Mouse (Mus musculus): ENCODE measurements at regions not wholly inside any gene's neighbourhood (a gene's known extent, or its start where the extent isn't known, plus 50 kb on each side); places are given as distances from the start of the nearest gene placed in this dataset.

DNA sequence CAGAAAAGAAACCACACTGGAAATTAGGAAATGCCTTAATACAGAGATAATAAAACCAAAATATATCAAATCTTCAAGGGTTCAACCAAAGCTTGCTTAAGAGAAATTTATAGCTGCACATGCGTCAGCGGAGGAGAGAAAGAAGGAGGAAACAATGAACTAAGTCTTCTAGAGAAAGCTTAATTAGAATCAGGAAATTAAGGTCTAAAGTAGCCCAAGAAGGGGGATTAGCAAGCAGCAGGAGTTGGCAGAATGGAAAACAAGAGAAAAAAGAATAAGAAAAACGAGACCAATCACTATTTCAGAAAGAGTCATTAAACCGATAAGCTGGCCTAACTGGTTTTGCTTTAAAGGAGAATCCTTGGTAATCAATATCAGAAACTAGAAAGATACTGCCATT is 119.4 kb upstream of the Irf2bp2 start:
- H3K36me3 ChIP-seq (ENCODE audit: control insufficient read depth, insufficient read depth): no peaks in the 10 kb centered on the region
- no peaks in the 10 kb centered on the region for H3K27me3 ChIP-seq (ENCODE audit: control insufficient read depth, insufficient read depth, insufficient read length)
- no peaks in the 10 kb centered on the region for H3K79me3 ChIP-seq (ENCODE audit: low read depth)
- H3K4me3 ChIP-seq (ENCODE audit: insufficient read depth, poor library complexity, severe bottlenecking): no peak overlapping the region
- no peaks in the 10 kb centered on the region for H3K79me2 ChIP-seq (ENCODE audit: control insufficient read depth, insufficient read depth)
- no peak overlapping the region for H3ac ChIP-seq (ENCODE audit: control insufficient read depth, insufficient read length, low read depth)
- no peak for TF ChIP-seq USF1 (IDR thresholded peaks at IDR 0.05; ENCODE audit: low read depth)
- no peak for TF ChIP-seq MYOG (IDR thresholded peaks at IDR 0.05; ENCODE audit: control insufficient read depth, extremely low read depth, insufficient read length)
- TF ChIP-seq CEBPB (IDR thresholded peaks at IDR 0.05; ENCODE audit: low read depth): no peak
- TF ChIP-seq MAX (IDR thresholded peaks at IDR 0.05): no peak

DNA sequence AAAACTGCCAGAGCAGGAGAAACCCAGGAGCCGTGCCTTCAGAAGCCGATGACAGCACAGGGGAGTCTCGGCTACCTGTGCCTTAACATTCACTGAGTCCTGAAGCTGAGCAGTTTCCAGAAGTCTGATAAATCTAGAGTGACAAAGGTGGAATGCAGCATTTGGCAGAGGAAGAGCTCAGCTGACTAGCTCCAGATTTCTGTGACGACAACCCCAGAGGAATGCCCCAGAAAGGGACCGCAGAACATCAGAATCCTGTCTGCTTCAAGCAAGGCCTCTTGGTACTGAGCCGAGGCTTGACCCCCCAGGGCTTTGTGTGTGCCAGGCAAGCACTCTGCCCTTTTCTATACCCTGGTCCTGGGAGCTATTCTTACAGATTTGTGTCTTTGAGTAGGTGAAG is 119.0 kb upstream of the Irf2bp2 start:
- TF ChIP-seq USF1 (IDR thresholded peaks at IDR 0.05; ENCODE audit: low read depth) (no peak), FOSL1 (IDR thresholded peaks at IDR 0.05; ENCODE audit: insufficient read depth, low read length, poor library complexity, severe bottlenecking) (no peak), MYOG (IDR thresholded peaks at IDR 0.05; ENCODE audit: control insufficient read depth, extremely low read depth, insufficient read length) (no peak), MAX (IDR thresholded peaks at IDR 0.05) (no peak), CEBPB (IDR thresholded peaks at IDR 0.05; ENCODE audit: low read depth) (no peak), CTCF (IDR thresholded peaks at IDR 0.05; ENCODE audit: control insufficient read depth, insufficient read depth, insufficient read length) (no peak), MYOD1 (IDR thresholded peaks at IDR 0.05; ENCODE audit: control insufficient read depth, insufficient read length, low read depth) (no peak)
- no peaks in the 10 kb centered on the region for H3K79me3 ChIP-seq (ENCODE audit: low read depth)
- H3K79me2 ChIP-seq (ENCODE audit: control insufficient read depth, insufficient read depth): no peaks in the 10 kb centered on the region
- no peak overlapping the region for H3K4me3 ChIP-seq (ENCODE audit: insufficient read depth, poor library complexity, severe bottlenecking)
- no peak overlapping the region for H3ac ChIP-seq (ENCODE audit: control insufficient read depth, insufficient read length, low read depth)
- no peaks in the 10 kb centered on the region for H3K36me3 ChIP-seq (ENCODE audit: control insufficient read depth, insufficient read depth)
- H3K27me3 ChIP-seq (ENCODE audit: control insufficient read depth, insufficient read depth, insufficient read length): no peaks in the 10 kb centered on the region

DNA sequence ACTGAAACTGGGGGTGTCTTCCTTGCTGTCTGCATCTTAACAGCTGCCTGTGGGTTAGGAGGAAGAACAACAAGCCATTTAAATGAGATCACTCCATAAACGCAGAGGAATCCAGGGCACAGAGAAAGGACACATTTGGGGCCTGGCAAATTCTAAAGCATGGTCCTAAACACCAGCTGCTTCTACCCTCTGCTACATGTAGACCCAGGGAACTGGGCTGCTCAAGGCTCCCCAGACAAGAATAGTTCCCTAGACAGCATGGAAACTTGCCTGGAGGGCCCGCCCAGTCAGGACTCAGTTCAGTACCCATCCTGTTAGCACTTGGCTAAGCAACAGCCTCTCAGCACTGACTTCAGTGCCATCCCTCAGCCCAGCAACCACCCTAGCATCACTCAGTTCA is 115.2 kb upstream of the Irf2bp2 start:
- no peak for TF ChIP-seq MAX (IDR thresholded peaks at IDR 0.05)
- no peak for TF ChIP-seq MYOG (IDR thresholded peaks at IDR 0.05; ENCODE audit: control insufficient read depth, extremely low read depth, insufficient read length)
- TF ChIP-seq CTCF (IDR thresholded peaks at IDR 0.05; ENCODE audit: control insufficient read depth, insufficient read depth, insufficient read length): no peak
- no peak for TF ChIP-seq FOSL1 (IDR thresholded peaks at IDR 0.05; ENCODE audit: insufficient read depth, low read length, poor library complexity, severe bottlenecking)
- TF ChIP-seq MYOD1 (IDR thresholded peaks at IDR 0.05; ENCODE audit: control insufficient read depth, insufficient read length, low read depth): no peak
- TF ChIP-seq USF1 (IDR thresholded peaks at IDR 0.05; ENCODE audit: low read depth): no peak
- TF ChIP-seq CEBPB (IDR thresholded peaks at IDR 0.05; ENCODE audit: low read depth): no peak
- Histone ChIP-seq H3K27me3 (ENCODE audit: control insufficient read depth, insufficient read depth, insufficient read length) (no peaks in the 10 kb centered on the region), H3K36me3 (ENCODE audit: control insufficient read depth, insufficient read depth) (no peaks in the 10 kb centered on the region), H3K79me2 (ENCODE audit: control insufficient read depth, insufficient read depth) (no peaks in the 10 kb centered on the region), H3ac (ENCODE audit: control insufficient read depth, insufficient read length, low read depth) (no peak overlapping the region), H3K4me3 (ENCODE audit: insufficient read depth, poor library complexity, severe bottlenecking) (no peak overlapping the region), H3K79me3 (ENCODE audit: low read depth) (no peaks in the 10 kb centered on the region)

DNA sequence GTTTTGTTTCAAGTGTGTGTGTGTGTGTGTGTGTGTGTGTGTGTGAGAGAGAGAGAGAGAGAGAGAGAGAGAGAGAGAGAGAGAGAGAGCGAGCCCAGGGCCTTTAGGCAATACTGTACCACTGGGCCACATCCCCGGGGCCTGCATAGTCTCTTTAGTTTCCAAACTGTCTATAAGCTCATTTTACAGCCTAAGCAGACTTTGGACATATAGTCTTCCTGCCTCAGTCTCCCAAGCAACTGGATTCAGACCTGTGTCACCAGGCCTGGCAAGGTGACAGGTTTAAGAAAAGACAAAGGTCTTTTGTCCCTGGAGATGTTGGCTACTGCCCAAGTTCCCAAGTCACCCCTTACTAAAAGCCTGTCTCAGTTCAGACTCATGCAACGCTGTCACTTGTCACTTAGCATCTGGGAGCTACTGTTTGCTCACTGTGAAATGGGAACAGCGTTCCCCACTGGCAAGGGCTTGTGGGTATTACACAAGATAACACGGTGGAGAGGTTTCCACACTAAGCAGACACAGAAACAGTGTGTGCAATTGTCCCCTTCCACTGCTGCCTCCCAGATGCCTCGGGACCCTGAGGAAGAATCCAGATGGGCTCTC is 113.6 kb upstream of the Irf2bp2 start:
- H3K36me3 ChIP-seq (ENCODE audit: control insufficient read depth, insufficient read depth): no peaks in the 10 kb centered on the region
- no peak overlapping the region for H3K4me3 ChIP-seq (ENCODE audit: insufficient read depth, poor library complexity, severe bottlenecking)
- H3K79me2 ChIP-seq (ENCODE audit: control insufficient read depth, insufficient read depth): no peaks in the 10 kb centered on the region
- H3K27me3 ChIP-seq (ENCODE audit: control insufficient read depth, insufficient read depth, insufficient read length): no peaks in the 10 kb centered on the region
- H3K79me3 ChIP-seq (ENCODE audit: low read depth): no peaks in the 10 kb centered on the region
- no peak for TF ChIP-seq CTCF (IDR thresholded peaks at IDR 0.05; ENCODE audit: control insufficient read depth, insufficient read depth, insufficient read length)
- no peak for TF ChIP-seq MYOD1 (IDR thresholded peaks at IDR 0.05; ENCODE audit: control insufficient read depth, insufficient read length, low read depth)
- no peak overlapping the region for H3ac ChIP-seq (ENCODE audit: control insufficient read depth, insufficient read length, low read depth)

DNA sequence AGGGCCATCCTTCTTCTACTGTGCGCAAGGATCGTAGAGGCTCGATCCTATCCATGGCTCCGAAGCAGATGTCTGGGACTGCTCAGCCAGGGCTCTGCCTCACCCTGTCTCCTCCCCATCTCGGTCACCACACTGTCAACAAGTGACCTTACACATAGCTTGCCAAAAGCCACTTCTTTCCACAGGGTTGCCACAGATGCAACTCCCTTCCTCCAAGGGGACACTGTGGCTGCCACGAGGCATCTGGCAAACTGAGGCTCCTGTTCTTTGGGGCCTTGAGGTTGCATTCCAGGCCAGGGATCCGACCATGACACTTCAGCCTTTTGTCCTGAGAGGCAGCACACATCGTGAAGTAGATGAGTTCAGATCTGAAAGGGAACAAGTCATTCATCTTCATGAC is 112.5 kb upstream of the Irf2bp2 start:
- TF ChIP-seq FOSL1 (IDR thresholded peaks at IDR 0.05; ENCODE audit: insufficient read depth, low read length, poor library complexity, severe bottlenecking): no peak
- TF ChIP-seq MAX (IDR thresholded peaks at IDR 0.05): no peak
- no peak for TF ChIP-seq CTCF (IDR thresholded peaks at IDR 0.05; ENCODE audit: control insufficient read depth, insufficient read depth, insufficient read length)
- TF ChIP-seq MYOD1 (IDR thresholded peaks at IDR 0.05; ENCODE audit: control insufficient read depth, insufficient read length, low read depth): no peak
- TF ChIP-seq MYOG (IDR thresholded peaks at IDR 0.05; ENCODE audit: control insufficient read depth, extremely low read depth, insufficient read length): no peak
- no peak for TF ChIP-seq USF1 (IDR thresholded peaks at IDR 0.05; ENCODE audit: low read depth)
- no peak for TF ChIP-seq CEBPB (IDR thresholded peaks at IDR 0.05; ENCODE audit: low read depth)
- H3K27me3 ChIP-seq (ENCODE audit: control insufficient read depth, insufficient read depth, insufficient read length): no peaks in the 10 kb centered on the region
- H3K79me2 ChIP-seq (ENCODE audit: control insufficient read depth, insufficient read depth): no peaks in the 10 kb centered on the region

DNA sequence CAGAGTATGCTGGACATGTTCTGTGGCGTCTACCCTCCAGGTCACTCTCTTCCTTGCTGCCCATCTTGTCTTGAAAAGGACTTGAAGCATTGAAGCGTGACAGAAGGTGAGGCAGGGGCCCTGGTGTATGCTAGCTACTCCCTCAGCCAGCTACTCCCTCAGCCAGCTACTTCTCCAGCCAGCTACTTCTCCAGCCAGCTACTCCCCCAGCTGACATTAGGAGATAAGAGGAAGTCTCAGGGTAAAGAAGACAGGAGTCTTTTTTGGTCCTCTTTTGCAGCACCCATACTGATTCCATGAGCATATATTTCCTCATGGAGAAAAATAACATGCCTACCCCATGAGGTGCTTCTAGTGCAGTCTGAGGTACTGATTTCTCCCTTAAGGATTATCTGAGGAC is 111.6 kb upstream of the Irf2bp2 start:
- no peaks in the 10 kb centered on the region for H3K79me3 ChIP-seq (ENCODE audit: low read depth)
- no peak overlapping the region for H3ac ChIP-seq (ENCODE audit: control insufficient read depth, insufficient read length, low read depth)
- TF ChIP-seq MAX (IDR thresholded peaks at IDR 0.05) (no peak), MYOG (IDR thresholded peaks at IDR 0.05; ENCODE audit: control insufficient read depth, extremely low read depth, insufficient read length) (no peak), USF1 (IDR thresholded peaks at IDR 0.05; ENCODE audit: low read depth) (no peak), CEBPB (IDR thresholded peaks at IDR 0.05; ENCODE audit: low read depth) (no peak), CTCF (IDR thresholded peaks at IDR 0.05; ENCODE audit: control insufficient read depth, insufficient read depth, insufficient read length) (no peak), MYOD1 (IDR thresholded peaks at IDR 0.05; ENCODE audit: control insufficient read depth, insufficient read length, low read depth) (no peak), FOSL1 (IDR thresholded peaks at IDR 0.05; ENCODE audit: insufficient read depth, low read length, poor library complexity, severe bottlenecking) (no peak)
- H3K79me2 ChIP-seq (ENCODE audit: control insufficient read depth, insufficient read depth): no peaks in the 10 kb centered on the region
- no peaks in the 10 kb centered on the region for H3K27me3 ChIP-seq (ENCODE audit: control insufficient read depth, insufficient read depth, insufficient read length)
- no peaks in the 10 kb centered on the region for H3K36me3 ChIP-seq (ENCODE audit: control insufficient read depth, insufficient read depth)
- no peak overlapping the region for H3K4me3 ChIP-seq (ENCODE audit: insufficient read depth, poor library complexity, severe bottlenecking)

More for the DNA sequence above, 112.5 kb upstream of the Irf2bp2 start:
- no peak overlapping the region for H3K4me3 ChIP-seq (ENCODE audit: insufficient read depth, poor library complexity, severe bottlenecking)
- no peaks in the 10 kb centered on the region for H3K36me3 ChIP-seq (ENCODE audit: control insufficient read depth, insufficient read depth)
- H3ac ChIP-seq (ENCODE audit: control insufficient read depth, insufficient read length, low read depth): no peak overlapping the region
- H3K79me3 ChIP-seq (ENCODE audit: low read depth): no peaks in the 10 kb centered on the region
